Mouse (Mus musculus) limb, embryonic 12.5 days (tissue): ENCODE results near the gene Thada. TPM values are rescaled to one million over a fixed set of nuclear protein-coding genes. Genes with fewer than 3 reads are reported as not detected.
A peak's percentile ranks its signal among the peaks of the same experiment; 100 is the strongest.

Experiments
- ATAC-seq: fragments of 200-750 bp; cut with Nextera tagmentation; 2 replicates; pipeline ENCODE4 v1.8.0; 2017; ENCODE audit warnings: low read depth, moderate TSS enrichment; ENCODE audit not compliant: insufficient number of reproducible peaks, insufficient read depth, low FRiP score, low TSS enrichment
- H3K27ac ChIP-seq: fragments of 300-500 bp; sonication (generic); 2 replicates; pipeline ENCODE4 v1.5.1; 2016; ENCODE audit warnings: mild to moderate bottlenecking, moderate library complexity
- H3K27me3 ChIP-seq: fragments of 300-500 bp; sonication (generic); 2 replicates; pipeline ENCODE4 v1.6.1; 2016; ENCODE audit warnings: mild to moderate bottlenecking, moderate library complexity
- H3K36me3 ChIP-seq: fragments of 300-500 bp; sonication (generic); 2 replicates; pipeline ENCODE4 v1.6.1; 2016; ENCODE audit warnings: mild to moderate bottlenecking, moderate library complexity
- H3K4me1 ChIP-seq: fragments of 300-500 bp; sonication (generic); replicated peaks from 2 replicates; pipeline ENCODE4 v1.6.1; 2016
- H3K4me2 ChIP-seq: fragments of 300-500 bp; sonication (generic); 2 replicates; pipeline ENCODE4 v1.6.1; 2016; ENCODE audit warnings: mild to moderate bottlenecking, moderate library complexity
- H3K4me3 ChIP-seq: fragments of 300-500 bp; sonication (generic); replicated peaks from 2 replicates; pipeline ENCODE4 v1.5.1; 2016; ENCODE audit warnings: mild to moderate bottlenecking
- H3K9ac ChIP-seq: fragments of 300-500 bp; sonication (generic); replicated peaks from 2 replicates; pipeline ENCODE4 v1.6.1; 2016; ENCODE audit warnings: mild to moderate bottlenecking, moderate library complexity
- H3K9me3 ChIP-seq: fragments of 300-500 bp; sonication (generic); 2 replicates; pipeline ENCODE4 v1.6.1; 2016; ENCODE audit warnings: mild to moderate bottlenecking, moderate library complexity
- WGBS: fragments of 180-500 bp; shearing (Covaris S2); methylation state at CpG from one replicate; pipeline ENCODE4 v1.1.7; 2016; 5-methylcytosine and 5-hydroxymethylcytosine counted together
- polyA plus RNA-seq: library from polyadenylated mRNA; unstranded; fragments of >200 nt; fragmentation: Nextera tagmentation; extraction: Ambion mirVana; gene quantifications from 2 replicates; pipeline ENCODE4 v1.2.1, GENCODE M21; 2016

Gene Thada
- polyA plus RNA-seq, 1 experiment from 2014 or later = 15.3 TPM

GRCm38 (mm10) chr17:84268450-84268849 is 197.6 kb downstream of the Thada start:
- no peak overlapping the region for H3K9ac ChIP-seq
- no peak overlapping the region for H3K4me2 ChIP-seq
- no peak overlapping the region for H3K27ac ChIP-seq
- H3K9me3 ChIP-seq = no peaks in the 10 kb centered on the region
- peaks cover 47% of the 10 kb centered on the region for H3K4me1 ChIP-seq
- H3K4me3 ChIP-seq = no peak overlapping the region
- H3K36me3 ChIP-seq = peaks cover 20% of the 10 kb centered on the region; the same call in 1 of the 2 replicates
- WGBS = 72% methylated on average over 3 of the region's 3 CpGs
- no peak for ATAC-seq
- no peaks in the 10 kb centered on the region for H3K27me3 ChIP-seq

- Histone ChIP-seq H3K27ac (no peak overlapping the region), H3K4me3 (no peak overlapping the region), H3K9ac (no peak overlapping the region), H3K36me3 (peaks cover 20% of the 10 kb centered on the region; the same call in 1 of the 2 replicates), H3K4me1 (peaks cover 40% of the 10 kb centered on the region), H3K4me2 (no peak overlapping the region), H3K9me3 (no peaks in the 10 kb centered on the region), H3K27me3 (no peaks in the 10 kb centered on the region)
- no peak for ATAC-seq
- WGBS = 93% methylated on average over 6 of the region's 6 CpGs
Observed at GRCm38 (mm10) chr17:84267456-84268074, 198.4 kb downstream of the Thada start.

- Histone ChIP-seq H3K27ac (peak overlapping the region; percentile 76; the same call in 1 of the 2 replicates), H3K9ac (no peak overlapping the region), H3K27me3 (no peaks in the 10 kb centered on the region), H3K4me3 (no peak overlapping the region), H3K9me3 (no peaks in the 10 kb centered on the region), H3K4me1 (peaks cover 40% of the 10 kb centered on the region), H3K4me2 (no peak overlapping the region), H3K36me3 (peaks cover 16% of the 10 kb centered on the region; the same call in 1 of the 2 replicates)
- WGBS = 83% methylated on average over 3 of the region's 3 CpGs
- no peak for ATAC-seq
Observed at GRCm38 (mm10) chr17:84266161-84266948, 199.7 kb downstream of the Thada start.

DNA sequence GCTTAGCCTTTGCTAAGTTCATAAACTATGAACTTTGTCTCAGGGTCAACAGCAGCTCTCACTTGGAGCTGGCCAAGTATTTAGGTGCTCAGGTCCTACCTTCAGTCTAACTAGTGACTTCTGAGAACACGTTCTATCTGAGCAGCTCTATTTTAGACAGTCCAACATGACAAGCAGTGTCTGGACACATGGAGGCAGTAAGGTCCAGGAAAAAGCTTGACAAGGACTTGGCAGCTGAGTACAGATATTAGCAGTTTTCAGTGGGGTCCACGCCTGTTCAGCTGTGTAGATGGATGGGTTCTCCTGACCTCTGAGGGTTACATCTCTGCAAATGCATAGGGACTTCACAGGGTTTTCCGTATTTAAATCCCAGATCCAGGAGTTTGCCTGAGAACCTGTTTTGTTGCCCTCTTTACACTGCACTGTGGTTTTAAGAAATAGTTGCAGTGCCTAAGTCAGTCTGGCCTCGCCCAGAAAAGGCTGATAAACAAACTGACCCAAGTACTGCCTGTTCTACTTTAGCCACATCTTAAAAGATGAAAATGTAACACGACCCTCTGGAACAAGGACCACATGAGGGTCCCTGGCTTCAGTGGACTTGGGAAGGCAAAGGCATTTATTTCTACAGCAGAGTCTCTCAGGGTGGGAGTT is 200.4 kb downstream of the Thada start:
- no peak overlapping the region for H3K4me3 ChIP-seq
- peaks cover 42% of the 10 kb centered on the region for H3K4me1 ChIP-seq
- WGBS = 74% methylated on average over 5 of the region's 5 CpGs
- H3K4me2 ChIP-seq = no peak overlapping the region
- no peak overlapping the region for H3K9ac ChIP-seq
- ATAC-seq = no peak
- H3K27me3 ChIP-seq = no peaks in the 10 kb centered on the region
- peak overlapping the region; percentile 76; the same call in 1 of the 2 replicates for H3K27ac ChIP-seq
- peaks cover 10% of the 10 kb centered on the region; the same call in 1 of the 2 replicates for H3K36me3 ChIP-seq
- H3K9me3 ChIP-seq = no peaks in the 10 kb centered on the region

GRCm38 (mm10) chr17:84264305-84264704 is 201.7 kb downstream of the Thada start:
- no peak for ATAC-seq

GRCm38 (mm10) chr17:84263591-84263990 is 202.4 kb downstream of the Thada start:
- 83% methylated on average over 5 of the region's 5 CpGs for WGBS

More at GRCm38 (mm10) chr17:84264305-84264704, 201.7 kb downstream of the Thada start:
- H3K36me3 ChIP-seq = 0 out of 2 replicates have a peak, but pooled peaks cover 4% of the 10 kb centered on the region
- no peak overlapping the region for H3K9ac ChIP-seq
- no peaks in the 10 kb centered on the region for H3K9me3 ChIP-seq
- no peak overlapping the region for H3K4me2 ChIP-seq
- 78% methylated on average over 6 of the region's 6 CpGs for WGBS
- H3K4me1 ChIP-seq = peaks cover 49% of the 10 kb centered on the region
- H3K27me3 ChIP-seq = no peaks in the 10 kb centered on the region
- H3K4me3 ChIP-seq = no peak overlapping the region
- peak overlapping the region; percentile 76 for H3K27ac ChIP-seq

GRCm38 (mm10) chr17:84262325-84262979 is 203.6 kb downstream of the Thada start:
- 0 out of 2 replicates have a peak overlapping the region, but pooled peaks have one; percentile 8 for H3K9ac ChIP-seq
- no peak for ATAC-seq
- peaks cover 68% of the 10 kb centered on the region for H3K4me1 ChIP-seq
- WGBS = 90% methylated on average over 9 of the region's 9 CpGs
- no peak overlapping the region for H3K27ac ChIP-seq
- H3K4me2 ChIP-seq = no peak overlapping the region
- no peaks in the 10 kb centered on the region for H3K9me3 ChIP-seq
- 0 out of 2 replicates have a peak, but pooled peaks cover 1% of the 10 kb centered on the region for H3K36me3 ChIP-seq
- H3K27me3 ChIP-seq = no peaks in the 10 kb centered on the region
- H3K4me3 ChIP-seq = no peak overlapping the region

More at GRCm38 (mm10) chr17:84263591-84263990, 202.4 kb downstream of the Thada start:
- Histone ChIP-seq H3K4me1 (peaks cover 56% of the 10 kb centered on the region), H3K4me3 (no peak overlapping the region), H3K9me3 (no peaks in the 10 kb centered on the region), H3K4me2 (no peak overlapping the region), H3K27ac (peak overlapping the region; percentile 76; the same call in 1 of the 2 replicates), H3K27me3 (no peaks in the 10 kb centered on the region), H3K9ac (no peak overlapping the region), H3K36me3 (0 out of 2 replicates have a peak, but pooled peaks cover 4% of the 10 kb centered on the region)
- ATAC-seq = no peak

- Histone ChIP-seq H3K27me3 (no peaks in the 10 kb centered on the region), H3K4me3 (no peak overlapping the region), H3K9ac (no peak overlapping the region), H3K4me2 (no peak overlapping the region), H3K27ac (peak overlapping the region; percentile 62; the same call in 1 of the 2 replicates), H3K9me3 (no peaks in the 10 kb centered on the region), H3K36me3 (no peaks in the 10 kb centered on the region), H3K4me1 (peaks cover 76% of the 10 kb centered on the region)
- ATAC-seq = no peak
Observed at GRCm38 (mm10) chr17:84261010-84261409, 205.0 kb downstream of the Thada start.

- H3K9ac ChIP-seq = no peak overlapping the region
- no peaks in the 10 kb centered on the region for H3K36me3 ChIP-seq
- no peak for ATAC-seq
- no peak overlapping the region for H3K4me2 ChIP-seq
- H3K4me3 ChIP-seq = no peak overlapping the region
- H3K27ac ChIP-seq = 0 out of 2 replicates have a peak overlapping the region, but pooled peaks have one; percentile 47
- peaks cover 76% of the 10 kb centered on the region for H3K4me1 ChIP-seq
- no peaks in the 10 kb centered on the region for H3K27me3 ChIP-seq
- H3K9me3 ChIP-seq = no peaks in the 10 kb centered on the region
Observed at GRCm38 (mm10) chr17:84260226-84260625, 205.8 kb downstream of the Thada start.

DNA sequence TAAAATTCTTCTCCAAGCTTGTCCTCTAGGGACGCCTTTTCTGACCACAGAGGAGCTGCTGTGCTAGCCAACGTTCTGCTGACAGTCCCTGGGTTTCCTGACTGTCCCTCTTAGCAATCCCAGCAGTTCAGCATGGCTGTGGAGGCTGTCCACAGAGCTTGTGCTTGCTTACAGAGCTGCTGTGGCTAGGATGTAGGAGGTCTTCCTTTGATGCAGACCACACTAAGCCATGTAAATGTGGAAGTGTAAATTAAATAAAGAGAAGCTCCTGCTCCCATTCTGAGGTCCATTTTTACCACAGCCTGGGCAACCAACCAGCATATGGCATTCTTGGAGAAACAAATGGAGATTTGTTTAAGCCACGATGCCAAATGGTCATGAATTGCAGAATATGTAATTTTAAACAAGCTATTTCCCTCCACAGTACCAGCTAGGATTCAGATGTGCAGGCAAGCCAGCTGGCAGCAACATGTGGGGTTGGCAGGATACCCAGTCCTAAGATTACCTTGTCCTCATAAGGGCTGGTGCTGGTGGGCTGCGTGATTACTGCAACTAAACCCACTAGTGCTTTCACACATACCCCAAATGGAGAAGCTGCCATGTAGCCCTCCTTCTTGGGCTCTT is 207.3 kb downstream of the Thada start:
- H3K9ac ChIP-seq = no peak overlapping the region
- peaks cover 62% of the 10 kb centered on the region for H3K4me1 ChIP-seq
- 53% methylated on average over 4 of the region's 4 CpGs for WGBS
- no peaks in the 10 kb centered on the region for H3K27me3 ChIP-seq
- no peaks in the 10 kb centered on the region for H3K9me3 ChIP-seq
- H3K36me3 ChIP-seq = no peaks in the 10 kb centered on the region
- peak overlapping the region; percentile 80 for H3K27ac ChIP-seq
- H3K4me2 ChIP-seq = no peak overlapping the region
- no peak for ATAC-seq
- H3K4me3 ChIP-seq = no peak overlapping the region
